Mouse (Mus musculus): Measurements from ENCODE around the gene Map9. TPM values are rescaled to one million over a fixed set of nuclear protein-coding genes. Genes with fewer than 3 reads are reported as not detected.

Map9 gene
- polyA plus RNA-seq, 1 experiment from 2014 or later: 0.15 TPM

Other genes starting within 250 kb of the Map9 start
- 4.8 and 6.6 TPM in 2 replicates for gene Gucy1a1, start 212.3 kb upstream of the Map9 start, polyA plus RNA-seq (2015; fragmentation: Nextera tagmentation; extraction: Ambion mirVana)
- gene Npy2r, start 190.0 kb downstream of the Map9 start, polyA plus RNA-seq (2015; fragmentation: Nextera tagmentation; extraction: Ambion mirVana): not detected in 2 replicates

Measured in liver, embryonic 16.5 days (tissue).